Mouse (Mus musculus) limb, embryonic 14.5 days (tissue): ENCODE measurements around the gene Fam184b. TPM values are rescaled to one million over a fixed set of nuclear protein-coding genes. Genes with fewer than 3 reads are reported as not detected.

ENCODE experiments used
- ATAC-seq: fragments of 200-750 bp; cut with Nextera tagmentation; 2 replicates; pipeline ENCODE4 v1.8.0; 2017; ENCODE audit warnings: low read depth, moderate number of reproducible peaks, moderate TSS enrichment; ENCODE audit not compliant: low FRiP score
- DNase-seq: peaks from one replicate; pipeline ENCODE4 v3.0.0-alpha.2; 2015; ENCODE audit warnings: low spot score
- H3K27ac ChIP-seq: fragments of 300-500 bp; sonication (generic); replicated peaks from 2 replicates; pipeline ENCODE4 v1.5.1; 2014; ENCODE audit warnings: low read depth, mild to moderate bottlenecking, low read length, moderate library complexity, mixed read lengths
- H3K27me3 ChIP-seq: fragments of 300-500 bp; sonication (generic); 2 replicates; pipeline ENCODE4 v1.6.1; 2014; ENCODE audit warnings: low read length, mixed read lengths; ENCODE audit not compliant: control insufficient read depth, insufficient read depth
- H3K36me3 ChIP-seq: fragments of 300-500 bp; sonication (generic); 2 replicates; pipeline ENCODE4 v1.6.1; 2014; ENCODE audit warnings: mild to moderate bottlenecking, low read length, moderate library complexity, mixed read lengths; ENCODE audit not compliant: control insufficient read depth, insufficient read depth
- H3K4me1 ChIP-seq: fragments of 300-500 bp; sonication (generic); 2 replicates; pipeline ENCODE4 v1.6.1; 2014; ENCODE audit warnings: antibody characterized with exemption, low read length, mixed read lengths; ENCODE audit not compliant: control insufficient read depth, insufficient read depth
- H3K4me2 ChIP-seq: fragments of 300-500 bp; sonication (generic); replicated peaks from 2 replicates; pipeline ENCODE4 v1.6.1; 2014; ENCODE audit warnings: low read depth, mild to moderate bottlenecking, low read length, moderate library complexity; ENCODE audit not compliant: severe bottlenecking
- H3K4me3 ChIP-seq: fragments of 300-500 bp; sonication (generic); replicated peaks from 2 replicates; pipeline ENCODE4 v1.5.1; 2014; ENCODE audit warnings: low read length
- H3K9ac ChIP-seq: fragments of 300-500 bp; sonication (generic); 2 replicates; pipeline ENCODE4 v1.6.1; 2014; ENCODE audit warnings: mild to moderate bottlenecking, low read depth, low read length, moderate library complexity; ENCODE audit not compliant: severe bottlenecking
- H3K9me3 ChIP-seq: fragments of 300-500 bp; sonication (generic); 2 replicates; pipeline ENCODE4 v1.6.1; 2016; ENCODE audit warnings: low read length; ENCODE audit not compliant: control insufficient read depth
- POLR2A ChIP-seq: fragments of 200-500 bp; IDR thresholded peaks from 2 replicates; pipeline ENCODE4 v1.8.0; 2012; ENCODE audit warnings: inconsistent platforms, mild to moderate bottlenecking, moderate library complexity, borderline replicate concordance; ENCODE audit not compliant: insufficient read depth, insufficient read length; ENCODE audit errors: extremely low read depth
- WGBS: fragments of 180-500 bp; shearing (Covaris S2); extraction: QIAGEN DNeasy Blood & Tissue Kit; methylation state at CpG from one replicate; pipeline ENCODE4 v1.1.7; 2014; 5-methylcytosine and 5-hydroxymethylcytosine counted together
- polyA plus RNA-seq, 2 experiments: library from polyadenylated mRNA; depleted of rRNA in 1 of 2; stranded (reverse) in 1 of 2; unstranded in 1 of 2; fragments of >200 nt; fragmentation: Nextera tagmentation in 1 of 2; extraction: Ambion mirVana in 1 of 2; gene quantifications; 2 replicates each; pipeline versions ENCODE4 v1.2.1 to v1.2.3; 2012 to 2014

The Fam184b gene
- polyA plus RNA-seq, 2 experiments: 1.6 to 3.1 TPM

GRCm38 (mm10) chr5:45599056-45599455 lies 40.4 kb downstream of the Fam184b start:
- ATAC-seq (no peak), DNase-seq (no peak)
- no peaks in the 10 kb centered on the region for H3K4me1 ChIP-seq
- no peaks in the 10 kb centered on the region for H3K27me3 ChIP-seq
- no peak overlapping the region for H3K27ac ChIP-seq
- WGBS: 56% methylated on average over 4 of the region's 4 CpGs
- H3K36me3 ChIP-seq: no peaks in the 10 kb centered on the region
- no peaks in the 10 kb centered on the region for H3K9me3 ChIP-seq
- no peak for TF ChIP-seq POLR2A
- H3K4me3 ChIP-seq: no peak overlapping the region
- no peak overlapping the region for H3K9ac ChIP-seq
- no peak overlapping the region for H3K4me2 ChIP-seq

DNA sequence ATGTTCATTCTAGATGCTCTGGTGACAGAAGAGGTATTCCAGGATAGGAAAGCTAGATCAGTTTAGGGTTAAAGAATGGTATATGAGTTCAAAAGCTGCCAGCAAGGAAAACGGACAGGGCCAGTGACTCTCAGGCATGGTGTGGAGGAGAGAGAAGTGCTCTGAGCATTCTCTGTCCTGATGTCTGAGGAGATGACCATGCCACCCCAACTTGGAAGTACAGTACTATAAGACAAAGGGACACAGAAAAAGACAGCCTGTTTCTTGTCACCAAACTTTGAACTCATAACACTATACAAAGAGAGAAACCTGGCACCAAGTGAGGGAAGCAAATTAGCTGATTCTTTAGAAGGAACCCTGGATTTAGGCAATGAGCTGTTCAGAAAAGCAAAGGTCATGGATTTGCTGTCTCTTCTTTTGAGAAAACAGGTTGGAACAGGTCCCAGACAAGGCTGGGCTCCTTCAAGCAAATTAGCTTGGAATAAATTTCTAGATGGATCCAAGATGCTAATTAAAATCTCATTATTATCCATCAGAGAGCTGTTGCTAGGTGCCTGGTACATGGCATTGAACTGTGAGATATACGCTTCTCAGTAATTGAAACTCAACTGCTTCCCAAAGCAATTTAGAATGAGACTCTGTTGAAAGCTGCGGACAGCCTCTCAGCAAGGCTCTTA lies 43.9 kb downstream of the Fam184b start:
- Histone ChIP-seq H3K9ac (no peak overlapping the region), H3K4me2 (no peak overlapping the region), H3K27me3 (no peaks in the 10 kb centered on the region), H3K27ac (no peak overlapping the region), H3K9me3 (no peaks in the 10 kb centered on the region), H3K36me3 (no peaks in the 10 kb centered on the region), H3K4me1 (no peaks in the 10 kb centered on the region), H3K4me3 (no peak overlapping the region)
- DNase-seq: no peak
- peak; percentile 6; the same call in 1 of the 2 replicates for ATAC-seq
- WGBS: 55% methylated on average over 3 of the region's 3 CpGs
- TF ChIP-seq POLR2A: no peak

DNA sequence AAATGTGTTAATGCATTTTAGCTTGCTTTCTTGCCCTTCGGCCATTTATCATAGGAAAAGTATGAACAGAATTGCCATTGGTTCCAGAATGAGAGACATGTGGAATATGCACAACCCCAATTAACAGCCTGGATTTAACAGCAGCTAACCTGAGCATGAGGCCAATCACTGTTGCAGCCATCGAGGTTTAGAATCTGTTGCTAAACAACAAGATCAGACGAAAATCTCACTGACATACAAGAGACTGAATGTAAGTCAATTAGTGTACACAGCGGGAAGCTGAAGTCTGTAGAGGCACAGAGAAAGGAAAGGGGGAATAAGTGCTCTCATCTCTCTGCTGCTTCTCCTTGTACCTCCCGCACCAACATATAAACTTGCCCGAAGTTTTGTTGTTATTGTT lies 46.1 kb downstream of the Fam184b start:
- DNase-seq (no peak), ATAC-seq (no peak)
- 77% methylated on average over 6 of the region's 6 CpGs for WGBS
- H3K4me1 ChIP-seq: no peaks in the 10 kb centered on the region
- H3K4me2 ChIP-seq: no peak overlapping the region
- H3K9me3 ChIP-seq: no peaks in the 10 kb centered on the region
- no peak overlapping the region for H3K9ac ChIP-seq
- H3K36me3 ChIP-seq: no peaks in the 10 kb centered on the region
- H3K4me3 ChIP-seq: no peak overlapping the region
- H3K27ac ChIP-seq: no peak overlapping the region
- no peaks in the 10 kb centered on the region for H3K27me3 ChIP-seq
- no peak for TF ChIP-seq POLR2A

GRCm38 (mm10) chr5:45590094-45590493 lies 49.3 kb downstream of the Fam184b start:
- no peak overlapping the region for H3K27ac ChIP-seq
- H3K36me3 ChIP-seq: no peaks in the 10 kb centered on the region
- H3K4me2 ChIP-seq: no peak overlapping the region
- H3K4me1 ChIP-seq: no peaks in the 10 kb centered on the region
- no peaks in the 10 kb centered on the region for H3K9me3 ChIP-seq
- no peak for DNase-seq
- no peak overlapping the region for H3K4me3 ChIP-seq
- H3K27me3 ChIP-seq: no peaks in the 10 kb centered on the region
- WGBS: 73% methylated on average over 4 of the region's 4 CpGs
- H3K9ac ChIP-seq: no peak overlapping the region
- no peak for ATAC-seq
- TF ChIP-seq POLR2A: no peak

DNA sequence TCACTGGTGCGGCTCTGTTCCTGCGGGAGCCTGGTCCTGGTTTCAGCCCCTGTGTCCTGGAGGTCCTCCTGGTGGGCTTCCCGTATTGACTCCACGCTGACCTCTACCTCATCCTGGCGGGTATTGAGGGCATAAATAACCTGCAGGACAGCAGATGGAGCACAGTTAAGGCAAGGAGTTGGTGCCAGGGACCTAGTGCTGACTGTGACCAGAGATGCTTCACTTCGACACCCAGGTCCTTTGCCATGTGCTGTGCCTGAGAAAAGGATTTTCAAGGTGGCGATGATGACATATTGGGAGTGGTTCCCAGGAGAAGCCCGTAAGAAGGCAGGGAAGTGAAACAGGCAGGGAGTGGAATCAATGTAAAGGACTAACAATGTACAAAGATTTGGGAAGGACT lies 54.8 kb downstream of the Fam184b start:
- no peak overlapping the region for H3K4me2 ChIP-seq
- no peaks in the 10 kb centered on the region for H3K27me3 ChIP-seq
- H3K9me3 ChIP-seq: no peaks in the 10 kb centered on the region
- WGBS: 75% methylated on average over 8 of the region's 8 CpGs
- no peak overlapping the region for H3K27ac ChIP-seq
- DNase-seq: no peak
- H3K4me1 ChIP-seq: no peaks in the 10 kb centered on the region
- no peak overlapping the region for H3K4me3 ChIP-seq
- H3K9ac ChIP-seq: no peak overlapping the region
- H3K36me3 ChIP-seq: no peaks in the 10 kb centered on the region
- ATAC-seq: no peak
- TF ChIP-seq POLR2A: no peak
